Mouse (Mus musculus) neural tube, embryonic 12.5 days (tissue): ENCODE results near the gene Itpr1. TPM values are rescaled to one million over a fixed set of nuclear protein-coding genes. Genes with fewer than 3 reads are reported as not detected.
A peak's percentile ranks its signal among the peaks of the same experiment; 100 is the strongest.

Experiments used
- ATAC-seq: fragments of 200-750 bp; cut with Nextera tagmentation; 2 replicates; pipeline ENCODE4 v1.8.0; 2017; ENCODE audit warnings: low read depth, mild to moderate bottlenecking, moderate TSS enrichment, moderate library complexity; ENCODE audit not compliant: low FRiP score
- H3K27ac ChIP-seq: fragments of 300-500 bp; sonication (generic); 2 replicates; pipeline ENCODE4 v1.5.1; 2016
- H3K27me3 ChIP-seq: fragments of 300-500 bp; sonication (generic); replicated peaks from 2 replicates; pipeline ENCODE4 v1.6.1; 2016; ENCODE audit warnings: mild to moderate bottlenecking
- H3K36me3 ChIP-seq: fragments of 300-500 bp; sonication (generic); 2 replicates; pipeline ENCODE4 v1.6.1; 2016; ENCODE audit warnings: mild to moderate bottlenecking
- H3K4me1 ChIP-seq: fragments of 300-500 bp; sonication (generic); 2 replicates; pipeline ENCODE4 v1.6.1; 2016
- H3K4me2 ChIP-seq: fragments of 300-500 bp; sonication (generic); replicated peaks from 2 replicates; pipeline ENCODE4 v1.6.1; 2016; ENCODE audit warnings: mild to moderate bottlenecking
- H3K4me3 ChIP-seq: fragments of 300-500 bp; sonication (generic); 2 replicates; pipeline ENCODE4 v1.5.1; 2016
- H3K9ac ChIP-seq: fragments of 300-500 bp; sonication (generic); 2 replicates; pipeline ENCODE4 v1.6.1; 2016; ENCODE audit warnings: mild to moderate bottlenecking
- H3K9me3 ChIP-seq: fragments of 300-500 bp; sonication (generic); 2 replicates; pipeline ENCODE4 v1.6.1; 2016; ENCODE audit warnings: mild to moderate bottlenecking
- WGBS: fragments of 180-500 bp; shearing (Covaris S2); methylation state at CpG from one replicate; pipeline ENCODE4 v1.1.7; 2016; 5-methylcytosine and 5-hydroxymethylcytosine counted together
- polyA plus RNA-seq: library from polyadenylated mRNA; unstranded; fragments of >200 nt; fragmentation: Nextera tagmentation; extraction: Ambion mirVana; gene quantifications from 2 replicates; pipeline ENCODE4 v1.2.1, GENCODE M21; 2016

The Itpr1 gene
- polyA plus RNA-seq, 1 experiment from 2014 or later: 6.9 TPM

- Histone ChIP-seq H3K4me2 (no peak overlapping the region), H3K36me3 (no peaks in the 10 kb centered on the region), H3K4me3 (no peak overlapping the region), H3K27me3 (no peaks in the 10 kb centered on the region), H3K4me1 (no peaks in the 10 kb centered on the region), H3K9me3 (no peaks in the 10 kb centered on the region), H3K9ac (no peak overlapping the region), H3K27ac (no peak overlapping the region)
- no peak for ATAC-seq
- WGBS: 87% methylated on average over 8 of the region's 8 CpGs
These were observed 234.4 kb downstream of the Itpr1 start for GRCm38 (mm10) chr6:108447179-108447845.

- no peak overlapping the region for H3K9ac ChIP-seq
- no peaks in the 10 kb centered on the region for H3K9me3 ChIP-seq
- 80% methylated on average over 11 of the region's 11 CpGs for WGBS
- H3K4me1 ChIP-seq: no peaks in the 10 kb centered on the region
- H3K27me3 ChIP-seq: no peaks in the 10 kb centered on the region
- H3K4me2 ChIP-seq: no peak overlapping the region
- ATAC-seq: no peak
- H3K36me3 ChIP-seq: no peaks in the 10 kb centered on the region
- H3K4me3 ChIP-seq: no peak overlapping the region
- no peak overlapping the region for H3K27ac ChIP-seq
These were observed 235.3 kb downstream of the Itpr1 start for GRCm38 (mm10) chr6:108448016-108448735.

- Histone ChIP-seq H3K9ac (no peak overlapping the region), H3K4me3 (no peak overlapping the region), H3K27ac (no peak overlapping the region), H3K4me1 (no peaks in the 10 kb centered on the region), H3K9me3 (no peaks in the 10 kb centered on the region), H3K27me3 (no peaks in the 10 kb centered on the region), H3K36me3 (no peaks in the 10 kb centered on the region), H3K4me2 (no peak overlapping the region)
- WGBS: 60% methylated on average over 2 of the region's 2 CpGs
- ATAC-seq: no peak
These were observed 236.0 kb downstream of the Itpr1 start for GRCm38 (mm10) chr6:108448864-108449263.

GRCm38 (mm10) chr6:108451536-108451935, 238.6 kb downstream of the Itpr1 start:
- Histone ChIP-seq H3K4me3 (no peak overlapping the region), H3K4me1 (peaks cover 5% of the 10 kb centered on the region; the same call in 1 of the 2 replicates), H3K4me2 (no peak overlapping the region), H3K9ac (no peak overlapping the region), H3K27ac (no peak overlapping the region), H3K9me3 (no peaks in the 10 kb centered on the region), H3K36me3 (no peaks in the 10 kb centered on the region), H3K27me3 (no peaks in the 10 kb centered on the region)
- no peak for ATAC-seq
- WGBS: 90% methylated on average over 2 of the region's 2 CpGs

- Histone ChIP-seq H3K4me1 (peaks cover 14% of the 10 kb centered on the region), H3K27ac (no peak overlapping the region), H3K9me3 (no peaks in the 10 kb centered on the region), H3K9ac (no peak overlapping the region), H3K27me3 (no peaks in the 10 kb centered on the region), H3K4me3 (no peak overlapping the region), H3K4me2 (no peak overlapping the region), H3K36me3 (no peaks in the 10 kb centered on the region)
- 92% methylated on average over 5 of the region's 5 CpGs for WGBS
- no peak for ATAC-seq
These were observed 240.7 kb downstream of the Itpr1 start for GRCm38 (mm10) chr6:108453618-108454017.

GRCm38 (mm10) chr6:108454061-108454891, 241.4 kb downstream of the Itpr1 start:
- H3K4me1 ChIP-seq: peaks cover 14% of the 10 kb centered on the region
- no peak overlapping the region for H3K4me3 ChIP-seq
- no peaks in the 10 kb centered on the region for H3K27me3 ChIP-seq
- no peaks in the 10 kb centered on the region for H3K36me3 ChIP-seq
- ATAC-seq: no peak
- WGBS: 77% methylated on average over 16 of the region's 16 CpGs
- no peak overlapping the region for H3K27ac ChIP-seq
- no peak overlapping the region for H3K4me2 ChIP-seq
- H3K9ac ChIP-seq: no peak overlapping the region
- H3K9me3 ChIP-seq: no peaks in the 10 kb centered on the region

GRCm38 (mm10) chr6:108454979-108455836, 242.3 kb downstream of the Itpr1 start:
- Histone ChIP-seq H3K4me1 (peaks cover 14% of the 10 kb centered on the region), H3K9ac (no peak overlapping the region), H3K4me3 (no peak overlapping the region), H3K36me3 (no peaks in the 10 kb centered on the region), H3K27ac (no peak overlapping the region), H3K4me2 (no peak overlapping the region), H3K27me3 (no peaks in the 10 kb centered on the region), H3K9me3 (no peaks in the 10 kb centered on the region)
- no peak for ATAC-seq
- 91% methylated on average over 7 of the region's 7 CpGs for WGBS

GRCm38 (mm10) chr6:108456231-108457062, 243.6 kb downstream of the Itpr1 start:
- 13% methylated on average over 18 of the region's 18 CpGs for WGBS
- H3K27me3 ChIP-seq: no peaks in the 10 kb centered on the region
- no peaks in the 10 kb centered on the region for H3K36me3 ChIP-seq
- ATAC-seq: peak; percentile 54; the same call in 1 of the 2 replicates
- no peak overlapping the region for H3K27ac ChIP-seq
- peak overlapping the region; percentile 1; the same call in 1 of the 2 replicates for H3K9ac ChIP-seq
- H3K4me2 ChIP-seq: peak overlapping the region; percentile 52
- H3K4me3 ChIP-seq: no peak overlapping the region
- peaks cover 14% of the 10 kb centered on the region for H3K4me1 ChIP-seq
- no peaks in the 10 kb centered on the region for H3K9me3 ChIP-seq

- Histone ChIP-seq H3K4me1 (peaks cover 14% of the 10 kb centered on the region), H3K27ac (no peak overlapping the region)
These were observed 244.1 kb downstream of the Itpr1 start for GRCm38 (mm10) chr6:108457063-108457405.

GRCm38 (mm10) chr6:108457516-108458181, 244.8 kb downstream of the Itpr1 start:
- H3K9ac ChIP-seq: no peak overlapping the region
- WGBS: 56% methylated on average over 14 of the region's 14 CpGs
- no peaks in the 10 kb centered on the region for H3K36me3 ChIP-seq
- no peaks in the 10 kb centered on the region for H3K27me3 ChIP-seq
- H3K4me1 ChIP-seq: peaks cover 14% of the 10 kb centered on the region
- no peak overlapping the region for H3K27ac ChIP-seq
- peak overlapping the region; percentile 52; the same call in 1 of the 2 replicates for H3K4me2 ChIP-seq
- ATAC-seq: no peak
- no peaks in the 10 kb centered on the region for H3K9me3 ChIP-seq
- no peak overlapping the region for H3K4me3 ChIP-seq

More at GRCm38 (mm10) chr6:108457063-108457405, 244.1 kb downstream of the Itpr1 start:
- no peak overlapping the region for H3K4me3 ChIP-seq
- peak; percentile 59; the same call in 1 of the 2 replicates for ATAC-seq
- H3K27me3 ChIP-seq: no peaks in the 10 kb centered on the region
- peak overlapping the region; percentile 52 for H3K4me2 ChIP-seq
- H3K36me3 ChIP-seq: no peaks in the 10 kb centered on the region
- whole genome bisulfite sequencing: 19% methylated on average over 5 of the region's 5 CpGs
- no peak overlapping the region for H3K9ac ChIP-seq
- H3K9me3 ChIP-seq: no peaks in the 10 kb centered on the region
